Mouse (Mus musculus): ENCODE results near the gene Cfd.

DNA sequence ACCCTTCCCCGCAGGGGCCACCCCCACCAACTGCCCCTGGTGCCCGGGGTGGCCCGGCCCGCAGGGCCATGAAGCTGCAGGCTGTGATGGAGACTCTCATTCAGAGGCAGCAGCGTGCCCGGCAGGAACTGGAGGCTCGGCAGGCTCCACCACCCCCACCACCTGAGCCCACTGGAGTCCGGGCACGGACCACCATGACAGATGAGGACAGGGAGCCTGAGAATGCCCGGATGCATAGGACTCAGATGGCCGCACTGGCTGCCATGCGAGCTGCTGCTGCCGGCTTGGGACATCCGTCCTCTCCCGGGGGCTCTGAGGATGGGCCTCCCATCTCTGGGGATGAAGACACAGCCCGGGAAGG is 40.2 kb downstream of the Cfd start:
- TF ChIP-seq CTCF (IDR thresholded peaks at IDR 0.05; ENCODE audit: low read depth, low read length) = no peak
- no peak for TF ChIP-seq EP300 (IDR thresholded peaks at IDR 0.05; ENCODE audit: insufficient read depth, low read depth, low read length)
